Mouse (Mus musculus) spleen, embryonic (tissue): ENCODE measurements around the gene Retreg3.
"Not testable (repeated sequence)": the region's sequence is repeated elsewhere in the genome, so short reads cannot be mapped to it uniquely, and the experiment has no call there.

Source experiments
- CTCF ChIA-PET: fragments of 350-600 bp; sonication (Branson Sonifier 250); formaldehyde crosslinking; loops from one replicate; lab custom pipeline; 2022; lab: Charles Lee

Gene Retreg3

DNA sequence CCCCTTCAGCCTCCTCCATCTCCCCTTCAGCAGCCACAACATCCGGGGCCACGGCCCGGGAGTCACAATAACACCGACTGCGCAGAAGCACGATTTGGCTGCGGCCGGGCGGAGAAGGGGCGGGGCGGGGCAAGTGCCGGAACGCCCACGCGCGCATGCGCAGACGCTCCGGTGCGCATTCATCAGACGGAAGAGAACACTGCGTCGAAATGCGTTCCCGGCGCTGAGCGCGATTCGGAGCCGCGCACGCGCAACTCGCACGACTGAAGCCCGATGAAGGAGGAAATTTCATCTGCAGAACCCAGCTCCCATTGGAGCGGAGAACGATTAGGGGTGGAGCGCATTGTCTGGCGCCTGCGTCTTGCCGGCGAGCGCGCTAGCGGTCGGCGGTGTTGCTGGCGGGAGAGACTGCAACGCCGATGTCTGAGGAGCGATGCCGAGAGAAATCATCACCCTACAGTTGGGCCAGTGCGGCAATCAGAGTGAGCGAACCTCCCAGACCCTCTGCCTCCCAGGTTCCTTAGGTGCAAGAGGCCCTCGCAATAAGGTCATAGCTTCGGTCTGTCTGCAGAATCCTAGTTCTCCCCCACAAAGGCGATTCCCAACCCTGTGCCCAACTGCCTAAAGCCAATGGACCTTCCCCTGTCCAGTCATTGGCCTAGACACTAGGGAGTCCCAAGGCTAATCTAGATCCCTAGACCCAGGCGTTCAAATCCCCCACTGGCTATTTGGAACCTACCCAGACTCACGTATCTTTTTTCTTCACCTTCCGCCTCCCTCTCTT, at the start of gene Retreg3, which contains the start of gene Tubg1:
Gene Retreg3, minus strand, starts transcription at position 133 of the 784 bp plus-strand sequence.
Gene Tubg1, plus strand, starts transcription at position 178 of the 784 bp plus-strand sequence.
- CTCF ChIA-PET = interaction anchor here (0.6 to 0.7 kb wide), 2 partner anchors 9 to 31 kb away, joined by 4 to 6 read pairs; no protein-coding TSS in a partner anchor

GRCm38 (mm10) chr11:101168301-101168980, 48.7 kb upstream of the Retreg3 start:
- CTCF ChIA-PET = no interaction called here

DNA sequence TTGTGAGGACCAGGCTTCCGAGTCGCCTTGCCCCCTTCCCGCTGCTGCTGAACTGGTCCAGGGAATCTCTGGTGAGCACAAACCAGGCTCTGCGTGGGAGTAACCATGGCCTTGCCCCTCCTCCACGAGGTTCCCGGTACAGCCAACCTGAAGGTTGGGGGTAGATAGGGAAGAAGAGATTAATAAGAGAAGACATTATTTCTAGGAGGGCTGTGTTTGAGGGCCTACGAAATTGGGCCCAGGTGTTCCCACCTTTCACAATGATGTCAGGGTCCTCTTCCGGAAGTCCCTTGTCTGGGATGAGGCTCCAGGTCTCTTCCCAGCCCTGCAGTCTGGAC, 48.2 kb upstream of the Retreg3 start:
- CTCF ChIA-PET = no interaction called here

- CTCF ChIA-PET = interaction anchor here (0.7 kb wide), 1 partner anchor 521 kb away, joined by 3 read pairs; no protein-coding TSS in a partner anchor
Measured at GRCm38 (mm10) chr11:101167211-101167962, 47.7 kb upstream of the Retreg3 start.

- CTCF ChIA-PET = interaction anchor here (0.8 kb wide), 1 partner anchor 13 kb away, joined by 3 read pairs; no protein-coding TSS in a partner anchor
Measured at GRCm38 (mm10) chr11:101166357-101166756, 46.7 kb upstream of the Retreg3 start.

- CTCF ChIA-PET = interaction anchor here (0.5 kb wide), 2 partner anchors 163 to 170 kb away, joined by 9 to 17 read pairs; no protein-coding TSS in a partner anchor
Measured at GRCm38 (mm10) chr11:101164677-101165580, 45.2 kb upstream of the Retreg3 start.

- CTCF ChIA-PET = interaction anchor here (1.1 kb wide), 1 partner anchor 12 kb away, joined by 3 read pairs; no protein-coding TSS in a partner anchor
Measured at GRCm38 (mm10) chr11:101164351-101164665, 44.6 kb upstream of the Retreg3 start.

GRCm38 (mm10) chr11:101163476-101164350, 44.0 kb upstream of the Retreg3 start:
- CTCF ChIA-PET = interaction anchor here (1.1 kb wide), 1 partner anchor 12 kb away, joined by 3 read pairs; no protein-coding TSS in a partner anchor

DNA sequence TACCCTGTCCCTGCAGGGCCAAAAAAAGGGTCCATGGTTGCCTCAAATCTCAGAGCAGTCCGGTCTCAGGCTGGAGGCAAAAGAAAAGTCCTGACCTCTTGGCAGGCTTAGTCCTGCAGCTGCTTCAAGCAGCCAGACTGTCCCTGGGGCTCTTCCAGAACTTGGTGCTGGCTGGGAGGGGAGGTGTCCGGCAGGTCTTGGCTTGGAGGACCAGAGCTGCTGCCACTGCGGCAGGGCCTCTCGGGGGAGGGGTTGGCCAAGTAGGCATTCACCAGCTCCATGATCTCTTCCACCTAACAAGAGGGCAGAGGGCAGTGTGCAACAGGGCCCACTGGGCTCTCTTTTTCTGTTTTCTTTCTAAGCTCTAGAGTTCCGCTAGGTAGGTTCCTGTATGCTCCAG, 43.1 kb upstream of the Retreg3 start:
- CTCF ChIA-PET = no interaction called here

DNA sequence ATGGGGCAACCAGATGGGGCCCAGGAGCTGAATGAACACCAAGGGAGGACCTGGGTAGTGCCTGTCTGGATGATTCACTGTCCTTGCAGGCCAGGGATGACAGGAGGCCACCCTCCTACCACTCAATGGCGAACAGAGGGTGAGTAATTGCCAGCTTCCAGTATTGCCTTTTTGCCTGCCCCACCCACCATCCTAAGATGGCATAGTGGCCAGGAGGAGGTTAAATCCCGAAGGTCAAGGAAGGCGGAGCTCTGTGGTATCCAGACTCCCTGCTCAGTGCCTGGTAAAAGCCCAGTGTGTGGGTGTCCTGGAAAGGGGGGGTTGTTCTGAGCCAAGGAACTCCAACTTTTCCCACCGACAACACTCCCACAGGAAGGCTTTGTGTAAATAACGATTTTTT, 42.6 kb upstream of the Retreg3 start:
- CTCF ChIA-PET = interaction anchor here (0.6 kb wide), 1 partner anchor 23 kb away, joined by 3 read pairs; no protein-coding TSS in a partner anchor

DNA sequence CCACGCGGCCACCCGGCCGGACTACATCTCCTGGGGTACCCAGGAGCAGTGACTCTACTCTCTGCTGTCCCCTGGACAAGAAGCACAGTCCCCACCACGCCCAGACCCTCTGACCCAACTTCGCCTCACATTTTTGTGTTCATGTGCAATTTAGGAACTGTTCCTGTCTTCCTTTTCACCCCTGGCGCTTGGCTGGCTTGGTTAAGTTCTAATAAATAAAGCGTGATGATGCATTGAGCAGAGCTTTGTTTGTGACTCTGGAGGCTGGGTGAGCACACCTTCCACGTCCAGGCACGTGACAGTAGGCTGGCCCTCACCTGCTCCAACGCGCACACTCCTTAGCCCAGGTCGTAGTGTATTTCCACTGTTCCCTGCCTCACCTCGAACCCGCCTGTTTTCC, 41.9 kb upstream of the Retreg3 start:
- CTCF ChIA-PET = interaction anchor here (0.6 kb wide), 1 partner anchor 24 kb away, joined by 3 read pairs; no protein-coding TSS in a partner anchor

- CTCF ChIA-PET = not testable (repeated sequence)
Measured at GRCm38 (mm10) chr11:101160981-101161505, 41.4 kb upstream of the Retreg3 start.

GRCm38 (mm10) chr11:101160151-101160550, 40.5 kb upstream of the Retreg3 start:
- CTCF ChIA-PET = interaction anchor here (0.5 kb wide), 1 partner anchor 290 kb away, joined by 4 read pairs; no protein-coding TSS in a partner anchor

DNA sequence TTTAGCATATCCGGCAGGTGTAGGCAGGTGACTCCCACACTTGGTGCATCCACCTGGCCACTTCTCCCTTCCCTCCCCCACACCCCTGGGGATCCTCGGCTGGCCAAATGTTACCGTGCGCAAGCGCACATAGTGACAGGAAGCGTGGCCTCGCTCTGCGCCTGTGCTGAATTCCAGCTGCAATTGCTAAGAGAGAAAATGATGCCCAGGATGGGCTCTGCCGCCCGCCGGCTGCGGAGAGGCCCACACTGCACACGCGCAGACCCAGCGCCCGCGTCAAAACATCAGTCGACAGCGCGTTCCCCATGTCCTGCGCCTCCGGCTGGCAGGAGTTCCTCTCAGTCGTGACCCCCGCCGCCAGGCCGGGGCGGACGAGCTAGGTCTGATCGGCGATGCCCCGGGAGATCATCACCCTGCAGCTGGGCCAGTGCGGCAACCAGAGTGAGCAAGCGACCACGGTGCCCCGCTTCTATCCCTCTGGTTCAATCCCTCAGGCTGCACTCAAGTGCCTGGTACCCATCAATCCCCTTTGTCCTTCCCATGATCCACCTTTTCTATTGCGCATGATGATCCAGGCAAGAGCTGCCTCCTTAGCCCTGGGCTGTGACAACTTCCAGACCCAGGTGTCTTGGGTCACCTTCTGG, 36.2 kb upstream of the Retreg3 start, which contains the start of gene Tubg2:
Gene Tubg2, plus strand, starts transcription at position 180 of the 644 bp plus-strand sequence.
- CTCF ChIA-PET = interaction anchor here (0.8 kb wide), 1 partner anchor 22 kb away, joined by 4 read pairs; no protein-coding TSS in a partner anchor

DNA sequence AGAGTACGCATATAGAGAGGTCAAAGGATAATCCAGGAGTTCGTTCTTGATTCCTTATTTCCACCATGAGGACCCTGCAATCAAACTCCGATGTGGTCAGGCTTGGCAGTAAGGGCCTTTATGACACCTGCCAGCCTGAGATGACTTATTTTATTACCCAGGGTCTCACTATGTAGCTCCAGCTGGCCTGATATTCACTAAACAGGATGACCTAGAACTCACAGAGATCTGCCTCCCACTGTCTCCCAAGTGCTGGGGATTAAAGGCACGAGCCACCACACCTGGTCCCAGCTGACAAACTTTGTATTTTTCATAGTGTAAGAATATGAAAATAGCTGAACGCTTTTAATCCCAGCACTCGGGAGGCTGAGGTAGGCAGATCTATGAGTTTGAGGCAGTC, 35.5 kb upstream of the Retreg3 start:
- CTCF ChIA-PET = interaction anchor here (0.7 kb wide), 1 partner anchor 28 kb away, joined by 21 read pairs; no protein-coding TSS in a partner anchor

GRCm38 (mm10) chr11:101154648-101155047, 35.0 kb upstream of the Retreg3 start:
- CTCF ChIA-PET = interaction anchor here (0.7 kb wide), 1 partner anchor 27 kb away, joined by 21 read pairs; no protein-coding TSS in a partner anchor

DNA sequence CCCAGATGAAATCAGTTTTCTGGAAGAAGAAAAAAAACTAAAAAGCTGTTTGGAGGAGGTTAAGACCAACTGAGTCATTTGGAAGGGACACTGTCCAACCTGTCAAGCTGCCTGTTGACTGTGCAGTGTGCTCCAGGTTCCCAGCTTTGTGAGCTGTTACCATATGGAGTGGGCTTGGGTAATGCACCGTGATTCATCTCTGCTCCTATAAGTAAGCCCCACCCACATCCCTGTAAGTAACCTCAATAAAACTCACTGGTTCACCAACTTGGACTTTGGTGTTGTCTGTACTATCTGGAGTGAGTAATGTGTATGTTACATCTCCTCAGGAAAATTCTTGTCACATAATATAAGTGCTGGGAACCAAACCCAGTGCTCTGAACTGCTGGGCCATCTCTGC, 33.1 kb upstream of the Retreg3 start:
- CTCF ChIA-PET = interaction anchor here (0.6 to 1.6 kb wide), 2 partner anchors 14 to 274 kb away, joined by 3 read pairs; no protein-coding TSS in a partner anchor

GRCm38 (mm10) chr11:101151063-101151462, 31.4 kb upstream of the Retreg3 start:
- CTCF ChIA-PET = interaction anchor here (0.6 kb wide), 1 partner anchor 31 kb away, joined by 4 read pairs; no protein-coding TSS in a partner anchor
